Mouse (Mus musculus) G1E-ER4 (cell line): Measurements from ENCODE around the gene Agrp. TPM values are rescaled to one million over a fixed set of nuclear protein-coding genes. Genes with fewer than 3 reads are reported as not detected.

Experiments used
- GATA1 ChIP-seq: IDR thresholded peaks from one replicate; pipeline ENCODE4 v1.8.0; 2012; ENCODE audit warnings: low read length, inconsistent platforms
- polyA plus RNA-seq: library from polyadenylated mRNA; stranded (reverse); fragments of >175 nt; gene quantifications from 2 replicates; pipeline ENCODE4 v1.2.3, GENCODE M21; 2012

Gene Agrp
- polyA plus RNA-seq, 1 experiment: 0.10 TPM

DNA sequence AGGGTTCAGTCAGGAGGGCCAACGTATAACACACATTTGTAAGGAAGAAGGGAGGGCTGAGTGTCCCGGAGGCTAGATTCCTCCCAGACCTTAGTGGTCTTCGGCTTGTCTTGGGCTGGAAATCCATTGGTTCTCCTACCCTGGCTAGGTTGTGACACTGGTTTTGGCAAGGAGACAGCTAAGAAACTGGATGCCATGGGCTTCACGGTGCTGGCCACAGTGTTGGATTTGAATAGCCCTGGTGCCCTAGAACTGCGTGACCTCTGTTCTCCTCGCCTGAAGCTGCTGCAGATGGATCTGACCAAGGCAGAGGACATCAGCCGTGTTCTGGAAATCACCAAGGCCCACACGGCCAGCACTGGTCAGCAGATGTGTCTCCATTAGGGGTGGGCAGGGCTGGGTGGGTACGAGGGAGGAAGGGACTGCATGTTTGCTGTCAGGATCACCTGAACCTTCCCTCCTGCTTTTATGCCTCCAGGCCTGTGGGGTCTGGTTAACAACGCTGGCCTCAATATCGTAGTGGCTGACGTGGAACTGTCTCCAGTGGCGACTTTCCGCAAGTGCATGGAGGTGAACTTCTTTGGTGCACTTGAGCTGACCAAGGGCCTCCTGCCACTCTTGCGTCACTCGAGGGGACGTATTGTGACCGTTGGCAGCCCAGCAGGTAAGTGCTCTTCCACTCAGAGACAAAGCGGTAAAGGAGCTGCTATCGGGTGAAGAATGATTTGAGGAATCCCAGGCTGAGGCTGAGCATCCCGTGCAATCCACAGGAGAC, 115.0 kb downstream of the Agrp start:
- TF ChIP-seq GATA1: no peak

DNA sequence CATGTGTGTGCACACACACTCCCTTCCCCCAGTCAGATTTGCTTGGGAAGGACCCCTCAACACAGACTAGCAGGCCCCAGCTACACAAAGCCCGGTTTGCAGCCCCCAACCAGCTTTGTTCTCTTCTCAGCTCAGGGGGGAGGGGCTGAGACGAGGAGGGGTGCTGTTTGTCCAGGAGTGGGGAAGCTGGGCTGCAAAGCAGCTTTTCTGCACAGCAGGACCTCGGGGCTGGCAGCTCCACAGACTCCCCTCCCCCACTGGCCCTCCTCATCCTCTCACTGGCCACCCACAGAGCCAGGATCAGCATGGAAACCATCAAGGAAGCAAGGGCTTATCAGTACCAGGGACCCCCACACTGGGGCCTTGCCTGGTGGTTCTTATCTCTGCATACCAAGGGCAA, 116.1 kb downstream of the Agrp start:
- TF ChIP-seq GATA1: no peak

DNA sequence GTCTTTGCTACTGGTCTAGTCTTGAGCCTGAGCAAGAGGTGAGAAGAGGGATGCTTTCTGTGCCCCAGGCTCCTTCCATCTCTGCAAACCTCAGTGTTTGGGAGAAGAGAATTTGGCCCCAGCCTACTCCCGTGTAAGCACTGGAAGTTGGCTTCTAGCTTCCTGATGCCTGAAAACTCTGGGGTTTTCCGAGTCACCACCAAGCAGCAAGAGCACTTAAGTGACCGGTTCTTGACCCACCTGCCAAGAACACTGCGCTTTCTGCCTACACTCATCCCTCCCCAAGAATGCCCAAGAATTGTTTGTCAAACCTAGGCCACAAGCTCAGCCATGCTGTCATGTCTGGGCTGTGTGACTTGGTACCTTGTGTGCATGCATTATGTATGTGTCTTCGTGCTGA, 116.7 kb downstream of the Agrp start:
- TF ChIP-seq GATA1: no peak

DNA sequence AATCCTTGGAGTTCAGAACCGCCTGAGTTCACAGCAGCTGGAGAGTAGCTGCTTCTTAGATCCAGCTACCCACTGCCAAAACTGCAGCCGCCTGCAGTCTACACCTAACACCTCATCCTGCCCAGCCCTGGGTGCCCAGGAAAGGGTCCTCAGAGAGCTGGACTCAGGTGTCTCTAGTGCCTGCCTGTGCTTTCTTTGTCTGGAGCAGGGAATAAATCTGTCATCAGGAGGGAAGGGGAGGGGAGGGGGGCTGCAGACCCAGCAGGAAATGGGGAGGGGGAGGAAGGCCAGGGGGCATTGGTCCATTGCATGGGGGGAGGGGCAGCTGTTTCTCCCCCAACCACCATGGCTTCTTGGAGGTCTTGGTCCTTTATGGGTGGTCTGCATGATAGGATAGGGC, 117.6 kb downstream of the Agrp start:
- no peak for TF ChIP-seq GATA1

DNA sequence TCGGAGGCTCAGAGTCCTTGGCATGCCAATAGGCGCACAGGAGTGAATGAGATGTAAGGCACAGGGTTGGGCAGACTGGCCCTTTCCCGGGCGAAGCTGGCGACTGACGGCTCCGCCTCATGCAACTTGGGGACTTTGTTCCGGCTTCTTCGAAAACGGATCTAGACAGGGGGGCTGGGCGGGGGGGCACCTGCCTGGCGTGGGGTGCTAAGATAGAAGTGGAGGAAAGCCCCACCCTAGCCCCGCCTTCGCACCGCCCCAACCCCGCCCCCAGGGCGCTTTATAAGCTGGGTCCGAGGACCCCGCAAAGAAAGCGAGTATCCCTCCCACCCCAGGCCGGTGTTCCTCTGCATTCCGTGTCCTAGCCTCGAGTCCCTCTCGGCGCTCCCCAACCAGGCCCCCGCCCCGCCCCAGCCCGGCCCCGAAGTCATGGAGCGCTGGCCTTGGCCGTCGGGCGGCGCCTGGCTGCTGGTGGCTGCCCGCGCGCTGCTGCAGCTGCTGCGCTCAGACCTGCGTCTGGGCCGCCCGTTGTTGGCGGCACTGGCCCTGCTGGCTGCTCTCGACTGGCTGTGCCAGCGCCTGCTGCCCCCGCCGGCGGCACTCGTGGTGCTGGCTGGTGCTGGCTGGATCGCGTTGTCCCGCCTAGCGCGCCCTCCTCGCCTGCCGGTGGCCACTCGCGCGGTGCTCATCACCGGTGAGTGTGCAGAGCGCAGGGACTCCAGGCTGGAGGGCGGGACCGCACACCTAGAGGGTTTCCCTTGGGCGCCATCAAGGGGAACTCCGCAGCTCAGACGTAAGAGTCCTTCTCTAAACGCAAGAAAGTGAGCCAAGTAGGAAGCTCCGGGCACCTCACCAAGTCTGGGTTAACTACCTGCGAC, 118.5 kb downstream of the Agrp start, which contains the start of gene Hsd11b2:
Hsd11b2 (plus strand) TSS at position 320 of the 878 bp plus-strand sequence.
- TF ChIP-seq GATA1: no peak

DNA sequence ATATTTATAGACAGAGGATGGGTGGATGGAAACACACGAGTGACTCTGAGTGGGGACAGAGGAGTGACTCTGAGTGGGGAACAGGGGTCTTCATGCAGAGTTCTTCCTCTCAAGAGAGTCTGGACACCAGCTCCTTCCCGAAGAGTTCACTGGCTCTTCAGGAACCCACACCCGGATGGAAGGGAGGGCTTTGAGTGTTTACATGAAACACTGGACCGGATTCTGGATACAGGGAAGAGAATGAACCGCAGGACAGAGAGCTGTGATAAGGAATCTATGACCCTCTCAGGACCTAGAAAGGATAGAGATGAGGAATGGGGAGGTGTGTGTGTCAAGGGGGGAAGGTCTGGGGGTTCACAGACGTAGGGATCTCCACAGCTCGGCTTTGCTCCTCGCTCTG, 119.8 kb downstream of the Agrp start:
- TF ChIP-seq GATA1: no peak

Other genes with a start within 250 kb of the Agrp start
- not detected in 2 replicates for gene Kctd19, start 223.9 kb downstream of the Agrp start, polyA plus RNA-seq
- not detected in 2 replicates for gene Lrrc36, start 223.8 kb downstream of the Agrp start, polyA plus RNA-seq
- not detected in 2 replicates for gene Tppp3, start 165.9 kb downstream of the Agrp start, polyA plus RNA-seq
- 0.15 and 0.16 TPM in 2 replicates for gene Zdhhc1, start 140.5 kb downstream of the Agrp start, polyA plus RNA-seq
- not detected in 2 replicates for gene Hsd11b2, start 118.6 kb downstream of the Agrp start, polyA plus RNA-seq
- gene Atp6v0d1, start 71.3 kb downstream of the Agrp start, polyA plus RNA-seq: 17.4 and 23.6 TPM in 2 replicates
- 56.3 and 62.8 TPM in 2 replicates for gene Ripor1, start 32.1 kb downstream of the Agrp start, polyA plus RNA-seq
- 187 and 251 TPM in 2 replicates for gene Ctcf, start 825 bp downstream of the Agrp start, polyA plus RNA-seq
- 1.3 and 1.7 TPM in 2 replicates for gene Carmil2, start 48.9 kb upstream of the Agrp start, polyA plus RNA-seq
- gene Acd, start 63.7 kb upstream of the Agrp start, polyA plus RNA-seq: 32.7 and 72.3 TPM in 2 replicates
- 8.1 TPM in 2 replicates for gene Pard6a, start 63.8 kb upstream of the Agrp start, polyA plus RNA-seq
- not detected in 2 replicates for gene 4933405L10Rik, start 70.3 kb upstream of the Agrp start, polyA plus RNA-seq
- gene Enkd1, start 70.8 kb upstream of the Agrp start, polyA plus RNA-seq: 40.0 and 52.9 TPM in 2 replicates
- gene Gfod2, start 121.3 kb upstream of the Agrp start, polyA plus RNA-seq: 4.7 TPM in 2 replicates
- 23.9 and 32.1 TPM in 2 replicates for gene Ranbp10, start 190.0 kb upstream of the Agrp start, polyA plus RNA-seq
- gene Tsnaxip1, start 190.3 kb upstream of the Agrp start, polyA plus RNA-seq: not detected in 2 replicates
- gene Cenpt, start 215.9 kb upstream of the Agrp start, polyA plus RNA-seq: 15.8 and 16.9 TPM in 2 replicates
- gene Thap11, start 217.7 kb upstream of the Agrp start, polyA plus RNA-seq: 35.4 and 41.5 TPM in 2 replicates
- 239 and 337 TPM in 2 replicates for gene Nutf2, start 223.2 kb upstream of the Agrp start, polyA plus RNA-seq
- gene Edc4, start 243.5 kb upstream of the Agrp start, polyA plus RNA-seq: 20.8 and 27.6 TPM in 2 replicates